Mouse (Mus musculus) liver, embryonic 15.5 days (tissue): ENCODE data around the gene Ptprk. TPM values are rescaled to one million over a fixed set of nuclear protein-coding genes. Genes with fewer than 3 reads are reported as not detected.

Experiments used
- ATAC-seq: fragments of 200-750 bp; cut with Nextera tagmentation; 2 replicates; pipeline ENCODE4 v1.8.0; 2017; ENCODE audit warnings: moderate number of reproducible peaks, mild to moderate bottlenecking, moderate library complexity; ENCODE audit not compliant: insufficient read depth
- H3K27ac ChIP-seq: fragments of 300-500 bp; sonication (generic); replicated peaks from 2 replicates; pipeline ENCODE4 v1.5.1; 2015; ENCODE audit warnings: mild to moderate bottlenecking, inconsistent platforms
- H3K27me3 ChIP-seq: fragments of 300-500 bp; sonication (generic); 2 replicates; pipeline ENCODE4 v1.6.1; 2015; ENCODE audit warnings: mild to moderate bottlenecking, inconsistent platforms
- H3K36me3 ChIP-seq: fragments of 300-500 bp; sonication (generic); replicated peaks from 2 replicates; pipeline ENCODE4 v1.6.1; 2015; ENCODE audit warnings: moderate library complexity, mild to moderate bottlenecking, inconsistent platforms
- H3K4me1 ChIP-seq: fragments of 300-500 bp; sonication (generic); replicated peaks from 2 replicates; pipeline ENCODE4 v1.6.1; 2015; ENCODE audit warnings: inconsistent platforms
- H3K4me2 ChIP-seq: fragments of 300-500 bp; sonication (generic); 2 replicates; pipeline ENCODE4 v1.6.1; 2015; ENCODE audit warnings: moderate library complexity, mild to moderate bottlenecking, inconsistent platforms
- H3K4me3 ChIP-seq: fragments of 300-500 bp; sonication (generic); replicated peaks from 2 replicates; pipeline ENCODE4 v1.5.1; 2015; ENCODE audit warnings: mild to moderate bottlenecking, inconsistent platforms
- H3K9ac ChIP-seq: fragments of 300-500 bp; sonication (generic); 2 replicates; pipeline ENCODE4 v1.6.1; 2015; ENCODE audit warnings: moderate library complexity, mild to moderate bottlenecking, inconsistent platforms
- H3K9me3 ChIP-seq: fragments of 300-500 bp; sonication (generic); replicated peaks from 2 replicates; pipeline ENCODE4 v1.6.1; 2016; ENCODE audit warnings: inconsistent platforms
- WGBS: fragments of 180-500 bp; shearing (Covaris S2); methylation state at CpG from one replicate; pipeline ENCODE4 v1.1.7; 2015; ENCODE audit warnings: mixed read lengths; ENCODE audit not compliant: insufficient replicate concordance; 5-methylcytosine and 5-hydroxymethylcytosine counted together
- polyA plus RNA-seq: library from polyadenylated mRNA; unstranded; fragments of >200 nt; fragmentation: Nextera tagmentation; extraction: Ambion mirVana; gene quantifications from 2 replicates; pipeline ENCODE4 v1.2.1, GENCODE M21; 2015

The Ptprk gene
- polyA plus RNA-seq, 1 experiment from 2014 or later, result 5.4 TPM

- Histone ChIP-seq H3K9ac (no peak overlapping the region), H3K4me2 (no peak overlapping the region), H3K27ac (no peak overlapping the region), H3K27me3 (no peaks in the 10 kb centered on the region), H3K36me3 (no peaks in the 10 kb centered on the region), H3K4me3 (no peak overlapping the region), H3K9me3 (no peaks in the 10 kb centered on the region), H3K4me1 (0 out of 2 replicates have a peak, but pooled peaks cover 2% of the 10 kb centered on the region)
- ATAC-seq, result no peak
- 37% methylated on average over 3 of the region's 3 CpGs for WGBS
These were observed 39.3 kb downstream of the Ptprk start for GRCm38 (mm10) chr10:28113879-28114278.

DNA sequence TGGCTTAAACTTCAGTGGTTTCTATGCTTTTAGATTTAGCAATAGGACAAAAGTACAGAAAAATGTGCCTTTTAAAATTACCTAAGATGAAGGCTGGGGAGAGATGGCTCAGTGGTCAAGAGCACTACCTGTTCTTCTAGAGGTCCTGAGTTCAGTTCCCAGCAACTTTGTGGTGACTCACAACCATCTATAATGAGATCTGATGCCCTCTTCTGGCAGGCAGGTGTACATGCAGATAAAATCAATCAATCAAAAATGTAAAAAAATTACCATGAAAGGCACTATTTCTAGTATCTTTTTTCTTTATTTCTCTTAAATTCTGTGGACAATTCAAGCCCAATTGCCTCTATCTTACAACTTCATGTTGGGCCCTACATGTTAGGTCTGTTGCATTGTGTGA lies 42.4 kb downstream of the Ptprk start:
- no peak for ATAC-seq
- H3K36me3 ChIP-seq, result no peaks in the 10 kb centered on the region
- H3K4me3 ChIP-seq, result no peak overlapping the region
- H3K9ac ChIP-seq, result no peak overlapping the region
- no peaks in the 10 kb centered on the region for H3K9me3 ChIP-seq
- H3K27me3 ChIP-seq, result no peaks in the 10 kb centered on the region
- H3K4me2 ChIP-seq, result no peak overlapping the region
- H3K4me1 ChIP-seq, result 0 out of 2 replicates have a peak, but pooled peaks cover 2% of the 10 kb centered on the region
- no peak overlapping the region for H3K27ac ChIP-seq

DNA sequence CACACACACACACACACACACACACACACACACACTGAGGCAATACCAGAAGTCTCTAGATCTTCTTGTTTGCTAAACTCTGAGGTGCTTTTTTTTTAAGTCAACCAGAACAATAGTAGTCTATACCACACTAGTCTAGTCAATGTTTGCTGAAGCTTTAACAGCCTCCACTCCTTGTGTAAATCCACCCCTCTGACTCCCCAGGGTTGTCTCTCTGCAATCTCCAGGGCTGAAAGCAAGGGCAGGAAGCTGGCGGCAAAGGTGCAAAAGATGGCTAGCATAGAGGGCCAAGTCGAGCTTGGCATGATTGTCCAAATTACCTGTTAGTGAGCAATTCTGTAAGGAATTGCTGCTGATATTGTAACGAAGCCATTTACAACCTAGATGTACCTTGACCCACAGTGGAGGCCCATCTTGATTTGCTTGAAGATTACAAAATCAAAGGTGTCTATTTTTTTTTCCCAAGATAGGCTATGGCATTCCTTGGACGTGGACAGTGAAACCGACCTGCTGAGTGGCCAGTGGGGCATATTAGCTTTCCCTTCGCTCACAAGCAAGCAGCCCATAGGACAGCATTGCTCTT lies 44.3 kb downstream of the Ptprk start:
- 48% methylated on average over 6 of the region's 6 CpGs for WGBS
- H3K36me3 ChIP-seq, result no peaks in the 10 kb centered on the region
- no peak for ATAC-seq
- H3K4me3 ChIP-seq, result no peak overlapping the region
- no peak overlapping the region for H3K27ac ChIP-seq
- H3K27me3 ChIP-seq, result no peaks in the 10 kb centered on the region
- no peaks in the 10 kb centered on the region for H3K9me3 ChIP-seq
- H3K4me1 ChIP-seq, result 0 out of 2 replicates have a peak, but pooled peaks cover 2% of the 10 kb centered on the region
- H3K4me2 ChIP-seq, result no peak overlapping the region
- H3K9ac ChIP-seq, result no peak overlapping the region

GRCm38 (mm10) chr10:28123881-28124280 lies 49.3 kb downstream of the Ptprk start:
- no peak overlapping the region for H3K4me3 ChIP-seq
- no peaks in the 10 kb centered on the region for H3K4me1 ChIP-seq
- WGBS, result 80% methylated on average over 4 of the region's 4 CpGs
- no peaks in the 10 kb centered on the region for H3K27me3 ChIP-seq
- H3K9ac ChIP-seq, result no peak overlapping the region
- no peaks in the 10 kb centered on the region for H3K9me3 ChIP-seq
- no peak overlapping the region for H3K27ac ChIP-seq
- H3K4me2 ChIP-seq, result no peak overlapping the region
- no peaks in the 10 kb centered on the region for H3K36me3 ChIP-seq
- no peak for ATAC-seq

GRCm38 (mm10) chr10:28128011-28128410 lies 53.4 kb downstream of the Ptprk start:
- Histone ChIP-seq H3K9me3 (no peaks in the 10 kb centered on the region), H3K4me3 (no peak overlapping the region), H3K27me3 (no peaks in the 10 kb centered on the region), H3K36me3 (no peaks in the 10 kb centered on the region), H3K4me1 (no peaks in the 10 kb centered on the region), H3K27ac (no peak overlapping the region), H3K9ac (no peak overlapping the region), H3K4me2 (no peak overlapping the region)
- 77% methylated on average over 5 of the region's 5 CpGs for WGBS
- no peak for ATAC-seq

- Histone ChIP-seq H3K4me2 (no peak overlapping the region), H3K27ac (no peak overlapping the region), H3K4me1 (no peaks in the 10 kb centered on the region), H3K36me3 (no peaks in the 10 kb centered on the region), H3K9ac (no peak overlapping the region), H3K27me3 (no peaks in the 10 kb centered on the region), H3K4me3 (no peak overlapping the region), H3K9me3 (no peaks in the 10 kb centered on the region)
- 28% methylated on average over 4 of the region's 4 CpGs for WGBS
- no peak for ATAC-seq
These were observed 53.8 kb downstream of the Ptprk start for GRCm38 (mm10) chr10:28128450-28128849.

GRCm38 (mm10) chr10:28130422-28130821 lies 55.8 kb downstream of the Ptprk start:
- Histone ChIP-seq H3K9ac (no peak overlapping the region), H3K4me2 (no peak overlapping the region), H3K4me3 (no peak overlapping the region), H3K27ac (no peak overlapping the region), H3K4me1 (no peaks in the 10 kb centered on the region), H3K36me3 (no peaks in the 10 kb centered on the region), H3K27me3 (no peaks in the 10 kb centered on the region), H3K9me3 (no peaks in the 10 kb centered on the region)
- 71% methylated on average over 9 of the region's 9 CpGs for WGBS
- ATAC-seq, result no peak

- ATAC-seq, result no peak
- no peak overlapping the region for H3K4me3 ChIP-seq
- H3K4me2 ChIP-seq, result no peak overlapping the region
- no peak overlapping the region for H3K27ac ChIP-seq
- H3K9me3 ChIP-seq, result no peaks in the 10 kb centered on the region
- H3K27me3 ChIP-seq, result no peaks in the 10 kb centered on the region
- H3K36me3 ChIP-seq, result no peaks in the 10 kb centered on the region
- 53% methylated on average over 4 of the region's 4 CpGs for WGBS
- no peak overlapping the region for H3K9ac ChIP-seq
- no peaks in the 10 kb centered on the region for H3K4me1 ChIP-seq
These were observed 59.1 kb downstream of the Ptprk start for GRCm38 (mm10) chr10:28133770-28134169.

DNA sequence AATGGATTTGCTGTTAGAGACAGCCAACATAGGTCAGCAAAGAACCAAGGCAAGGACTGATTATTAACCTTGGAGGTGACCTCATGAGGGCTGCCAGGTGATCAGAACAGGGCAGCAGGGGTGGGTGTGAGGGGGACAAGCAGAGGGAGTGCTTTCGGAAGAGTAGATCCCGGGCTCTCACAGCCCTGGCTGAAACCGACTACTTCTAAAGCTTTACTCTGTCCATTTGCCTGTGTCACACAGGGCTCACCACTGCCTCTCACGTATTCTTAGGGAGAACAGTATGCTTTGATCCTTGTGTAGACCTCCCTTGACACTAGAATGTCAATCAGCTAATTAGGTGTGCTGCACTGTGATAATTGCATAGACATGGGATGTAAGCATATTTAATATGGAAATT lies 63.8 kb downstream of the Ptprk start:
- H3K4me2 ChIP-seq, result no peak overlapping the region
- H3K4me1 ChIP-seq, result no peaks in the 10 kb centered on the region
- H3K36me3 ChIP-seq, result no peaks in the 10 kb centered on the region
- no peak overlapping the region for H3K4me3 ChIP-seq
- H3K27ac ChIP-seq, result no peak overlapping the region
- H3K27me3 ChIP-seq, result no peaks in the 10 kb centered on the region
- no peak overlapping the region for H3K9ac ChIP-seq
- H3K9me3 ChIP-seq, result no peaks in the 10 kb centered on the region
- WGBS, result 66% methylated on average over 4 of the region's 4 CpGs
- no peak for ATAC-seq

GRCm38 (mm10) chr10:28144459-28144858 lies 69.8 kb downstream of the Ptprk start:
- Histone ChIP-seq H3K4me2 (no peak overlapping the region), H3K4me1 (no peaks in the 10 kb centered on the region), H3K9ac (no peak overlapping the region), H3K27ac (no peak overlapping the region), H3K36me3 (no peaks in the 10 kb centered on the region), H3K4me3 (no peak overlapping the region), H3K9me3 (no peaks in the 10 kb centered on the region), H3K27me3 (no peaks in the 10 kb centered on the region)
- 67% methylated on average over 1 of the region's 1 CpGs for WGBS
- ATAC-seq, result no peak

- ATAC-seq, result no peak
- Histone ChIP-seq H3K27ac (no peak overlapping the region), H3K9me3 (no peaks in the 10 kb centered on the region), H3K27me3 (no peaks in the 10 kb centered on the region), H3K9ac (no peak overlapping the region), H3K4me3 (no peak overlapping the region), H3K4me1 (no peaks in the 10 kb centered on the region), H3K36me3 (no peaks in the 10 kb centered on the region), H3K4me2 (no peak overlapping the region)
- 56% methylated on average over 5 of the region's 5 CpGs for WGBS
These were observed 70.7 kb downstream of the Ptprk start for GRCm38 (mm10) chr10:28145326-28145725.
